Mouse (Mus musculus): ENCODE measurements around the gene Nlrp6. TPM values are rescaled to one million over a fixed set of nuclear protein-coding genes. Genes with fewer than 3 reads are reported as not detected.
"Not testable (repeated sequence)": the region's sequence is repeated elsewhere in the genome, so short reads cannot be mapped to it uniquely, and the experiment has no call there.

The Nlrp6 gene
- polyA plus RNA-seq, 1 experiment from 2014 or later: not detected

DNA sequence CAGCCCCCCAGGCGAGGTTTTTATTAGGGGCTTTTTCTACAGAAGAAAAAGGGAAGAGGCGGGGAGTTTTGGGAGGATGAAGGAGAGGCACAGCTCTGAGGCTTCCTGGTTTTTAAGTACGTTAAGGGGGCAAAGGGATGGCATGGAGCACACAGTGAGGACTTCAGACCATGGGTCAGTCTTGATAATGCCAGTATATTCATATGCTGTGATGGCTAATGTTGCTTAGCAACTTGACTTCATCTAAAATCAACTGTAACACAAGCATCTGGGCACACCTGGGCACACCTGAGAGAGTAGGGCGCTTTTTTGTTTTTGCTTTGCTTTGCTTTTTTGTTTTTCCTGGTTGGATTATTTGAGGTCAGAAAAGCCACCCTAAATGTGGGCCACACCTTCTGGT lies 46.2 kb downstream of the Nlrp6 start, which contains the start of gene Ifitm1:
TSS of gene Ifitm1 (plus strand) at position 301 of the 400 bp plus-strand sequence.
- 83% methylated on average over 4 of the region's 4 CpGs for WGBS (ENCODE audit: insufficient replicate concordance)
- H3K9ac ChIP-seq (ENCODE audit: low read depth, low read length): no peak within 1 kb of the TSS
- H3K27me3 ChIP-seq (ENCODE audit: control insufficient read depth, insufficient read depth, low read length): peaks cover 23% of the 10 kb centered on the region
- no peak within 1 kb of the TSS for H3K27ac ChIP-seq (ENCODE audit: low read depth, low read length)
- H3K4me2 ChIP-seq: no peak within 1 kb of the TSS
- peaks cover 11% of the 10 kb centered on the region for H3K4me1 ChIP-seq (ENCODE audit: control insufficient read depth, insufficient read depth, low read length)
- ATAC-seq (replicated peaks; ENCODE audit: insufficient number of reproducible peaks, low FRiP score, low TSS enrichment): no peak
- H3K36me3 ChIP-seq (ENCODE audit: control insufficient read depth, insufficient read depth, low read length): no peaks in the 10 kb centered on the region
- no peak within 1 kb of the TSS for H3K4me3 ChIP-seq (ENCODE audit: low read depth, low read length)
- H3K9me3 ChIP-seq (replicated peaks; ENCODE audit: control insufficient read depth, low read length): no peaks in the 10 kb centered on the region

DNA sequence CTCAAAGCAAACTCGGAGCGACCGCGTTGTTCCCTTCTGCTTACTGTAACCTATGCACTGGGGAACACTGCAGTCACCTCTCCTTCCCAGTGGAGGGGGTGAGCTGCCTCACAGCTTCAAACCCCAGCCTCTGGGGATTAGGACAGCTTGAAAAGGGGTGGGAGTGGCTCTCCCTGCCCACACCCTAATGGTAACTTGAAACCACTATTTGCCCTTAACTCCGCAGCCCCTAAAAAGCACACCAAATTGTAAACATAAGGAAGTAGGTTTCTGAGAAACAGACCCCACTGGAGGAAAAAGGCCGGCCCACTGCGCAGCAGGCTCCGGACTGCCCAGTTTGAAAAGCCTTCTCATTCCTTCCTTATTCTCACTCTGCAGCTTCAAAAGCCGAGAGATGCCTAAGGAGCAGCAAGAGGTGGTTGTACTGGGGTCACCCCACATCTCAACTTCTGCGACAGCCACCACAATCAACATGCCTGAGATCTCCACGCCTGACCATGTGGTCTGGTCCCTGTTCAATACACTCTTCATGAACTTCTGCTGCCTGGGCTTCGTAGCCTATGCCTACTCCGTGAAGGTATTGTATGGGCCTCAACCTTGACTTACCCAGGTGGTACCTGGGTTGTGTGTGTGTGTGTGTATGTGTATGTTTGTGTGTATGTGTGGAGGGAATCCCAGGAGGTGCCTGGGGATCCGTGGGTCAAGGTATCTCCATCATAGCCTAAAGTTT lies 47.3 kb downstream of the Nlrp6 start:
- Histone ChIP-seq H3K36me3 (ENCODE audit: control insufficient read depth, insufficient read depth, low read length) (no peaks in the 10 kb centered on the region), H3K9ac (ENCODE audit: low read depth, low read length) (no peak overlapping the region), H3K4me3 (ENCODE audit: low read depth, low read length) (no peak overlapping the region), H3K4me2 (no peak overlapping the region), H3K9me3 (replicated peaks; ENCODE audit: control insufficient read depth, low read length) (no peaks in the 10 kb centered on the region), H3K27me3 (ENCODE audit: control insufficient read depth, insufficient read depth, low read length) (peaks cover 23% of the 10 kb centered on the region), H3K27ac (ENCODE audit: low read depth, low read length) (no peak overlapping the region), H3K4me1 (ENCODE audit: control insufficient read depth, insufficient read depth, low read length) (peaks cover 11% of the 10 kb centered on the region)
- 6% methylated on average over 14 of the region's 14 CpGs for WGBS (ENCODE audit: insufficient replicate concordance)
- ATAC-seq (replicated peaks; ENCODE audit: insufficient number of reproducible peaks, low FRiP score, low TSS enrichment): no peak

DNA sequence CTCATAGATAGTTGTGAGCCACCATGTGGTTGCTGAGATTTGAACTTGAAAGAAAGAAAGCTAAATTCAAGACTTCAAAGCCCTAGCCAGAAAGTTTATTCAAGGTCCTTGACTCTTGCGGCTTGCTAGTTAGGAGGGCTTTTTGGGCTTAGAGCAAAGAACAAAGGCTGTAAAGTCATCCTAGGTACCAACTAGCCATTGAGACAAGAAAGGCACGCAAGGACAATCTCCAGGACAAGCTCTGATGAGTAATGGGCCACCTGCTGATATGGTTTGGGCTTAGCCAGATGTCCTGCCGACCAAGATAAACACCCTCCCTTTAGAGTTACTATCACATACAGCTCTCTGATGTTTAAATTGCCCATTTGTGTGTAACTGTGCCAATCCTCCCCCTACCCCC lies 48.0 kb downstream of the Nlrp6 start:
- not testable (repeated sequence) for H3K4me2 ChIP-seq; H3K4me3 ChIP-seq (ENCODE audit: low read depth, low read length); H3K27ac ChIP-seq (ENCODE audit: low read depth, low read length); H3K9ac ChIP-seq (ENCODE audit: low read depth, low read length); H3K36me3 ChIP-seq (ENCODE audit: control insufficient read depth, insufficient read depth, low read length); ATAC-seq (replicated peaks; ENCODE audit: insufficient number of reproducible peaks, low FRiP score, low TSS enrichment); H3K9me3 ChIP-seq (replicated peaks; ENCODE audit: control insufficient read depth, low read length)
- peaks cover 28% of the 10 kb centered on the region for H3K27me3 ChIP-seq (ENCODE audit: control insufficient read depth, insufficient read depth, low read length)
- WGBS (ENCODE audit: insufficient replicate concordance): 14% methylated on average over 3 of the region's 3 CpGs
- H3K4me1 ChIP-seq (ENCODE audit: control insufficient read depth, insufficient read depth, low read length): peaks cover 11% of the 10 kb centered on the region

DNA sequence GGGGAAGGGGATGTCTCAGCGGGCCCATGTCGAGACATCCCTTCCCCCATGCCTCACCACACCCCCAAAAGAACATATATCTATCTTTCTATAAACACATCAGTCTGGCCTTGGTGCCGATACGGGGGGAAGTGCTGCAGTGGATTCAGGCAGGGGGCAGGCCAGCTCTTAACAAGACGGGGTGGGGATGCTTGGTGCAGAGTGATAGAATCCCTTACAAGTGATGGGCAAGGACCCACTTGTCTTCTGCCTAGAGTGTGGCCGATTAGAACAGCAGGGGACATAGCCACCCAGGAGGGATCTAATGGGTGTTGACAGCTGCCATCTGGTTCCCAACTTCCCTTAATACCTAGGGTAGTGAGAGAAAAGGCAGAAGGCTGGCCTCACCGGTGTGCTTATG lies 50.2 kb downstream of the Nlrp6 start:
- H3K27ac ChIP-seq (ENCODE audit: low read depth, low read length): no peak overlapping the region

DNA sequence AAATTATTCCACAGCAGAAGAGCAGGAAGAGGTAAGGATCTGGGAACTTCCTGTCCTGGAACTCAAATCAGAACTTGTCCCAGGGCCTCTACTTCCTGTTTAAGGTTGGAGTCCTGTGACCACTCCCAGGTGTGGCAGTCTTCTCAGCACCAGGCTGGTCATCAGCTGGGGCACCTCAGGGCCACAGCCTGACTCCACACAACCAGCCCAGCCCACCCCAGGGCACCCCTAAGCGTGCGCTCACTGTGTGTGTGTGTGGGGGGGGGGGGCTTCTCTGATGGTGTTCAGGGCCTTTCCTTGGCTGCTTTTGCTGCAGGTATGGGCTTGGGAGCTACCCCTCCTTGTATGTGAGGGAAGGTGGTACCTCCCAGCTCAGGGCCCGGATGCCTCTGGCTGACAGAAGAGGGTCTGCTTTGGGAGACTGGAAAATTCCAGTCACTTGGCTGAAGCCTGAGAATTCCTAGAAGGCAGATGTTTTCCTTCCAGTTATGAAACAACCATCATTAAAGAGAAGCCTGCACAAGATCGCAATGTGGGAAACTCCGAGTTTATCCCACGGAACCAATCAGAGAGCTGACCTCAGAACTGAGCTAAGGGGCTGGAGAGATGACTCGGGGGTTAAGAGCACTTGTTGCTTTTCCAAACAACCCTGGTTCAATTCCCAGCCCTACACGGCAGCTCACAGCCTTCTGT lies 50.9 kb downstream of the Nlrp6 start:
- no peaks in the 10 kb centered on the region for H3K36me3 ChIP-seq (ENCODE audit: control insufficient read depth, insufficient read depth, low read length)
- H3K4me3 ChIP-seq (ENCODE audit: low read depth, low read length): no peak overlapping the region
- H3K27me3 ChIP-seq (ENCODE audit: control insufficient read depth, insufficient read depth, low read length): peaks cover 36% of the 10 kb centered on the region
- no peak overlapping the region for H3K4me2 ChIP-seq
- peak overlapping the region; percentile 50; the same call in 1 of the 2 replicates for H3K27ac ChIP-seq (ENCODE audit: low read depth, low read length)
- ATAC-seq (replicated peaks; ENCODE audit: insufficient number of reproducible peaks, low FRiP score, low TSS enrichment): 0 out of 2 replicates have a peak, but pooled peaks have one; percentile 20
- H3K9me3 ChIP-seq (replicated peaks; ENCODE audit: control insufficient read depth, low read length): no peaks in the 10 kb centered on the region
- H3K4me1 ChIP-seq (ENCODE audit: control insufficient read depth, insufficient read depth, low read length): peaks cover 11% of the 10 kb centered on the region
- H3K9ac ChIP-seq (ENCODE audit: low read depth, low read length): no peak overlapping the region
- WGBS (ENCODE audit: insufficient replicate concordance): 63% methylated on average over 8 of the region's 8 CpGs

More for the DNA sequence above, 50.2 kb downstream of the Nlrp6 start:
- H3K4me2 ChIP-seq: no peak overlapping the region
- ATAC-seq (replicated peaks; ENCODE audit: insufficient number of reproducible peaks, low FRiP score, low TSS enrichment): peak; percentile 31; the same call in 1 of the 2 replicates
- H3K36me3 ChIP-seq (ENCODE audit: control insufficient read depth, insufficient read depth, low read length): no peaks in the 10 kb centered on the region
- peaks cover 36% of the 10 kb centered on the region for H3K27me3 ChIP-seq (ENCODE audit: control insufficient read depth, insufficient read depth, low read length)
- H3K9ac ChIP-seq (ENCODE audit: low read depth, low read length): no peak overlapping the region
- H3K4me1 ChIP-seq (ENCODE audit: control insufficient read depth, insufficient read depth, low read length): peaks cover 11% of the 10 kb centered on the region
- 12% methylated on average over 7 of the region's 7 CpGs for WGBS (ENCODE audit: insufficient replicate concordance)
- H3K9me3 ChIP-seq (replicated peaks; ENCODE audit: control insufficient read depth, low read length): no peaks in the 10 kb centered on the region
- H3K4me3 ChIP-seq (ENCODE audit: low read depth, low read length): no peak overlapping the region

DNA sequence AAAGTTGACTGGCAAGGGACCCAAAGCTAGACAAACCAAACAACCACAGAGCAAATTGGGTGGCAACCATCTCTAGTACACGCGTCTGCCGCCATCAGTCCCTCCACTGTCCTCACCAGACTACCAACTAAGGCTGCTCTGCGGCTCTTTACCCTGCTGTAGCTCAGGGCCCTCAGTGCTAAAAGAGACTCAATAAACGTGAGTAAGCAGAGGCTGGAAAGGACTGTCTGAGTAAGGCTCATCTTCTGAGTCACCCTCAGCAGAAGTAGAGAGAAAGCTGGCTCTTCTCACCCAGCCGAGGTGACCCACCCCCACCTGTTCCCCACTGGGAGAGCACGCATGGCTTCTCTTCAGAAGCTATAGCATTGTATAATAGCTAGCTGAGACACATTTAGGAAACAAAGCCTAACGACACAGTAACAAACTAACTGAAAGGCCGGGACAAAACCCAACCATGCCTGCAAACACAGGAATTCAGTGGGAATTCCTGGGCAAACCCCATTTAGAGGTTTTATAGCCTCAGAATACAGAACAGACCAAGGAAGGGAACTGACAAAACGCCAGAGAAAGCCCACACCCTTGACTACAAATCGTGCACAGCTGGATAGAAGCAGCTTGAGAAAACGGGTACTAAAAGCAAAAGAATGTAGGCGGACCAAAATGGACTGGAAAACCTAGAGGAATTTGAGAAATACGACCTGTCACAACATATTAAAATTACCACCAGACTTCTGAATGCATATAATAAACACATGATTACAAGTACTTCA lies 52.9 kb downstream of the Nlrp6 start:
- Histone ChIP-seq H3K27me3 (ENCODE audit: control insufficient read depth, insufficient read depth, low read length) (peaks cover 28% of the 10 kb centered on the region), H3K4me3 (ENCODE audit: low read depth, low read length) (no peak overlapping the region), H3K4me2 (no peak overlapping the region), H3K9me3 (replicated peaks; ENCODE audit: control insufficient read depth, low read length) (no peaks in the 10 kb centered on the region), H3K27ac (ENCODE audit: low read depth, low read length) (no peak overlapping the region), H3K4me1 (ENCODE audit: control insufficient read depth, insufficient read depth, low read length) (peaks cover 11% of the 10 kb centered on the region), H3K9ac (ENCODE audit: low read depth, low read length) (no peak overlapping the region), H3K36me3 (ENCODE audit: control insufficient read depth, insufficient read depth, low read length) (no peaks in the 10 kb centered on the region)
- WGBS (ENCODE audit: insufficient replicate concordance): 45% methylated on average over 14 of the region's 14 CpGs
- ATAC-seq (replicated peaks; ENCODE audit: insufficient number of reproducible peaks, low FRiP score, low TSS enrichment): no peak

DNA sequence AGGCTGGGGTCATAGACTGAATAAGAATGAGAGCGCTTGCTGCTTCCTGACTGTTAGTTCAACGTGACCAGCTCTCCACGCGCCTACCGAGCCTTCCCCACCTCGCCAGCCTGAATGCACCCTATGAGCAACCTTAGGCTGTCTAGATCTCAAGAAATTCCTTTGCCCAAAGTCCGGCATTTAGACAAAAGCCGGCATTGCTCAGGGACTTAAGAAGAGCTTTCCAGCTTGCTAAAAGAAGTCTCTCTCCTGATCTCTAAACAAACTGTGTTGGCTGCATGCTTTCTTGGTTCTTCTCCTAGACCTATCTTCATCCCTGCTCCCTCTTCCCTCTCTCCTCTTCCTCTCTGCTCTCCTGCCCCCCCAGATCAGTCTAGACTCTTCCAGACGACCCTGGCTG lies 54.2 kb downstream of the Nlrp6 start:
- Histone ChIP-seq H3K4me1 (ENCODE audit: control insufficient read depth, insufficient read depth, low read length) (peaks cover 8% of the 10 kb centered on the region), H3K9me3 (replicated peaks; ENCODE audit: control insufficient read depth, low read length) (no peaks in the 10 kb centered on the region), H3K9ac (ENCODE audit: low read depth, low read length) (no peak overlapping the region), H3K4me3 (ENCODE audit: low read depth, low read length) (no peak overlapping the region), H3K27me3 (ENCODE audit: control insufficient read depth, insufficient read depth, low read length) (peaks cover 19% of the 10 kb centered on the region), H3K36me3 (ENCODE audit: control insufficient read depth, insufficient read depth, low read length) (no peaks in the 10 kb centered on the region), H3K4me2 (peak overlapping the region; percentile 37; the same call in 1 of the 2 replicates), H3K27ac (ENCODE audit: low read depth, low read length) (no peak overlapping the region)
- 15% methylated on average over 9 of the region's 9 CpGs for WGBS (ENCODE audit: insufficient replicate concordance)
- no peak for ATAC-seq (replicated peaks; ENCODE audit: insufficient number of reproducible peaks, low FRiP score, low TSS enrichment)

DNA sequence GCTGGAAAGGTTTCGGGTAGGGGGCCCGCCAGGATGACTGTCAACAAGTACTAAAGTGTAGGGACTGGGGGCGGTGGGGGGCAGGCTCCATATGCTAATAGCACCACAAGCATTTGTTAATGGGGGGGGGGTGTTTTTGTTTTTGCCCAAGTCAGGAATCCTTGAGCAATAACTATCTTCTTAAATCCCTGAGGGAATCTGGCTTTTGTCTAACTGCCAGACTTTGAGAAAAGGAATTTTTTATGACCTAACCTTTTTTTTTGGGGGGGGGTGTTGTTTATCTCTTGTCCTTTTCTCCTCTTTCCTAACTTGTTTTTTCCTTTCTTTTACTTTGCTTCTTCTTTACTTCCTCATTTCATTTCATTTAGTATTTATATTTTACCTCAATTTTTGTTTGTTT lies 54.8 kb downstream of the Nlrp6 start:
- ATAC-seq (replicated peaks; ENCODE audit: insufficient number of reproducible peaks, low FRiP score, low TSS enrichment): no peak
- Histone ChIP-seq H3K36me3 (ENCODE audit: control insufficient read depth, insufficient read depth, low read length) (no peaks in the 10 kb centered on the region), H3K4me3 (ENCODE audit: low read depth, low read length) (no peak overlapping the region), H3K27ac (ENCODE audit: low read depth, low read length) (no peak overlapping the region), H3K4me2 (no peak overlapping the region), H3K9me3 (replicated peaks; ENCODE audit: control insufficient read depth, low read length) (no peaks in the 10 kb centered on the region), H3K27me3 (ENCODE audit: control insufficient read depth, insufficient read depth, low read length) (peaks cover 16% of the 10 kb centered on the region), H3K9ac (ENCODE audit: low read depth, low read length) (no peak overlapping the region), H3K4me1 (ENCODE audit: control insufficient read depth, insufficient read depth, low read length) (peaks cover 8% of the 10 kb centered on the region)
- 30% methylated on average over 3 of the region's 3 CpGs for WGBS (ENCODE audit: insufficient replicate concordance)
